Mouse (Mus musculus): Measurements from ENCODE around the gene Atp6v0e. TPM values are rescaled to one million over a fixed set of nuclear protein-coding genes. Genes with fewer than 3 reads are reported as not detected.

Atp6v0e gene
- 251 and 271 TPM in 2 replicates for polyA plus RNA-seq (2015; fragmentation: Nextera tagmentation; extraction: Ambion mirVana)

- Histone ChIP-seq H3K4me1 (ENCODE audit: insufficient read depth, low read length) (peaks cover 10% of the 10 kb centered on the region), H3K27ac (ENCODE audit: low read length) (peak within 1 kb of the TSS; percentile 54; the same call in 1 of the 2 replicates), H3K4me2 (replicated peaks; ENCODE audit: low read depth, low read length) (peak within 1 kb of the TSS; percentile 98), H3K36me3 (ENCODE audit: insufficient read depth, low read length) (no peaks in the 10 kb centered on the region), H3K9me3 (ENCODE audit: low read length) (no peaks in the 10 kb centered on the region), H3K4me3 (ENCODE audit: low read length) (peak within 1 kb of the TSS; percentile 79), H3K9ac (replicated peaks; ENCODE audit: low read length) (peak within 1 kb of the TSS; percentile 80), H3K27me3 (ENCODE audit: insufficient read depth, low read length) (0 out of 2 replicates have a peak, but pooled peaks cover 3% of the 10 kb centered on the region)
- ATAC-seq (ENCODE audit: low FRiP score, low TSS enrichment) = peak; percentile 88
- 1% methylated on average over 28 of the region's 28 CpGs for WGBS
Observed at GRCm38 (mm10) chr17:26662978-26663683, at the start of gene Atp6v0e. Gene Atp6v0e, plus strand, starts transcription at chr17:26663231.

DNA sequence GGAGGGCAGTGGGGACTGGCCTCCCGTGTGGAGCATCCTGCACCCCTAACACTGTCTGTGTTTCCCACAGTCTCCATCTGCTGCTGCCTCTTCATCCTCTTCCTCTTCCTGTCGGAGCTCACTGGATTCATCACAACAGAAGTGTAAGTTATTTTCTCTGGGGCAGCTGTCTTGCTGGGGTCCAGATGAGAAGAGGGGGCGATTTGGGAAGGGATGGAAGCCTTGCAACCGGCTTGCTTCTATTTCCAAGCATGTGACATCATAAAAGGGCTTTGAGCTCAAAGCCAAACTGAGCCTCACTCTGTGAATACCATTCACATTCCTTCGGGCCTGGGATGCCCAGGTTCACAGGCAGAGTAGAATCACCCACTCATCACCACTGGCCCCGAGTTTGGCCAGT is 48.7 kb upstream of the Atp6v0e start:
- Histone ChIP-seq H3K27ac (ENCODE audit: low read length) (no peak overlapping the region), H3K4me3 (ENCODE audit: low read length) (no peak overlapping the region), H3K9me3 (ENCODE audit: low read length) (no peaks in the 10 kb centered on the region), H3K4me1 (ENCODE audit: insufficient read depth, low read length) (no peaks in the 10 kb centered on the region), H3K9ac (replicated peaks; ENCODE audit: low read length) (no peak overlapping the region), H3K36me3 (ENCODE audit: insufficient read depth, low read length) (peaks cover 18% of the 10 kb centered on the region), H3K27me3 (ENCODE audit: insufficient read depth, low read length) (no peaks in the 10 kb centered on the region), H3K4me2 (replicated peaks; ENCODE audit: low read depth, low read length) (no peak overlapping the region)
- 81% methylated on average over 6 of the region's 6 CpGs for WGBS
- no peak for ATAC-seq (ENCODE audit: low FRiP score, low TSS enrichment)

DNA sequence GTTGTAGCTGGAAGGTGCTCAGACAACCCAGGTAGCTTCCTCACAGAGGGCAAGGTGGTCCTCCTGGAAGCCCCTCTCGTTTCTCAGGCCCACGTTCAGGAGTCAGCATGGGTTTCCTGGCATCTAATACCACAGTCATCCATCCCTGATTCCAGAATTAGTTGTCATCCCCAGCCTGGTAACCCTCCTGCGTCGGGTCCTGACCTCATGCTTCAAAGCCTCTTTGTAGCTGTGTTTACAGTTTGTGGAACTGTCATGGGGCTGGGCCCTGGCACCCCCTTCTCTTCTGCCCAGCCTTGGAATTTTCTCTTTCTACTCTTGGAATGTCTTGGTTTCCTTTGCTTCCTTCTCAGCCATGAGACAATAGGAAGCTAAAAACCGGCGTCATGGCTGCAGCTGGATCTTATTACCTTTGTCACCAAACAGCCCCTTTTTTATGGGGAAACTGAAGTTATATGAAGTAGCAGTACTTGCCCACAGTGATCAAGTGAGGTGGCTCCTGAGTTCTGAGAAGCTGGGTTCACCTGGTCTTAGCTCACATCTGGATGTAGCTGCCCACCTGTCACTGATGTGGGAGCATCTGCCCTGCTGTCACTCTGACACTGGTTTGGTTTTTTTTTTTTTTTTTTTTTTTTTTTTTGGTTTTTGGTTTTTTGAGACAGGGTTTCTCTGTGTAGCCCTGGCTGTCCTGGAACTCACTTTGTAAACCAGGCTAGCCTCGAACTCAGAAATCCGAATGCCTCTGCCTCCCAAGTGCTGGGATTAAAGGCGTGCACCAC is 48.1 kb upstream of the Atp6v0e start:
- H3K36me3 ChIP-seq (ENCODE audit: insufficient read depth, low read length) = peaks cover 16% of the 10 kb centered on the region
- H3K4me1 ChIP-seq (ENCODE audit: insufficient read depth, low read length) = no peaks in the 10 kb centered on the region
- WGBS = 76% methylated on average over 9 of the region's 9 CpGs
- ATAC-seq (ENCODE audit: low FRiP score, low TSS enrichment) = no peak
- H3K9me3 ChIP-seq (ENCODE audit: low read length) = no peaks in the 10 kb centered on the region
- no peak overlapping the region for H3K4me2 ChIP-seq (replicated peaks; ENCODE audit: low read depth, low read length)
- no peak overlapping the region for H3K27ac ChIP-seq (ENCODE audit: low read length)
- H3K4me3 ChIP-seq (ENCODE audit: low read length) = no peak overlapping the region
- H3K9ac ChIP-seq (replicated peaks; ENCODE audit: low read length) = no peak overlapping the region
- no peaks in the 10 kb centered on the region for H3K27me3 ChIP-seq (ENCODE audit: insufficient read depth, low read length)

GRCm38 (mm10) chr17:26616696-26617095 is 46.3 kb upstream of the Atp6v0e start:
- WGBS = 79% methylated on average over 2 of the region's 2 CpGs
- Histone ChIP-seq H3K9ac (replicated peaks; ENCODE audit: low read length) (no peak overlapping the region), H3K4me1 (ENCODE audit: insufficient read depth, low read length) (peaks cover 11% of the 10 kb centered on the region), H3K9me3 (ENCODE audit: low read length) (no peaks in the 10 kb centered on the region), H3K27ac (ENCODE audit: low read length) (peak overlapping the region; percentile 39; the same call in 1 of the 2 replicates), H3K36me3 (ENCODE audit: insufficient read depth, low read length) (peaks cover 13% of the 10 kb centered on the region), H3K27me3 (ENCODE audit: insufficient read depth, low read length) (no peaks in the 10 kb centered on the region), H3K4me3 (ENCODE audit: low read length) (no peak overlapping the region), H3K4me2 (replicated peaks; ENCODE audit: low read depth, low read length) (no peak overlapping the region)
- ATAC-seq (ENCODE audit: low FRiP score, low TSS enrichment) = peak; percentile 89

DNA sequence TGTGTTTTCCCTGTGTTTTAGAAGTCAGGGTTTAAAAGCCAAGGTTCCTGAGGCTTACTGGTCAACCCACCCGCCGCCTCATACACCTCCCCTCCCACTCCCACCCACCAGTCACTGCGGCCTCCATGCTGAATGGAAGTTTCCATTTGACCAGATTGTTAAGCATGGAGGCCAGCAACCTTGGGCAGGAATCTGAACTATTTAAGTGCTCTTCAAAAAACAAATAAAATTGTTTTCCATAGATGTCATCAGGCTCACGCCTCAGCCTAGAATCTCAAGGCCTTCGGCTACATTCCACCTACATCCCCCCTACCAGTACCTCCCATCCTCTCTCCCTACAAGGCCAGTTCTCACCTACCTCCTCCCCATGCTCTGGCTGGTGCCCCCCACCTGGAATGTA is 44.5 kb upstream of the Atp6v0e start:
- Histone ChIP-seq H3K4me2 (replicated peaks; ENCODE audit: low read depth, low read length) (no peak overlapping the region), H3K27ac (ENCODE audit: low read length) (no peak overlapping the region), H3K4me1 (ENCODE audit: insufficient read depth, low read length) (peaks cover 11% of the 10 kb centered on the region), H3K9ac (replicated peaks; ENCODE audit: low read length) (no peak overlapping the region), H3K36me3 (ENCODE audit: insufficient read depth, low read length) (peaks cover 13% of the 10 kb centered on the region), H3K27me3 (ENCODE audit: insufficient read depth, low read length) (no peaks in the 10 kb centered on the region), H3K4me3 (ENCODE audit: low read length) (no peak overlapping the region), H3K9me3 (ENCODE audit: low read length) (no peaks in the 10 kb centered on the region)
- 81% methylated on average over 5 of the region's 5 CpGs for WGBS
- no peak for ATAC-seq (ENCODE audit: low FRiP score, low TSS enrichment)

GRCm38 (mm10) chr17:26619577-26619976 is 43.5 kb upstream of the Atp6v0e start:
- Histone ChIP-seq H3K27me3 (ENCODE audit: insufficient read depth, low read length) (no peaks in the 10 kb centered on the region), H3K27ac (ENCODE audit: low read length) (no peak overlapping the region), H3K4me1 (ENCODE audit: insufficient read depth, low read length) (peaks cover 11% of the 10 kb centered on the region), H3K4me3 (ENCODE audit: low read length) (no peak overlapping the region), H3K9me3 (ENCODE audit: low read length) (no peaks in the 10 kb centered on the region), H3K9ac (replicated peaks; ENCODE audit: low read length) (no peak overlapping the region), H3K36me3 (ENCODE audit: insufficient read depth, low read length) (peaks cover 20% of the 10 kb centered on the region), H3K4me2 (replicated peaks; ENCODE audit: low read depth, low read length) (no peak overlapping the region)
- ATAC-seq (ENCODE audit: low FRiP score, low TSS enrichment) = no peak
- 90% methylated on average over 6 of the region's 6 CpGs for WGBS

- Histone ChIP-seq H3K27me3 (ENCODE audit: insufficient read depth, low read length) (no peaks in the 10 kb centered on the region), H3K4me2 (replicated peaks; ENCODE audit: low read depth, low read length) (no peak overlapping the region), H3K27ac (ENCODE audit: low read length) (peak overlapping the region; percentile 81; the same call in 1 of the 2 replicates), H3K9me3 (ENCODE audit: low read length) (no peaks in the 10 kb centered on the region), H3K4me1 (ENCODE audit: insufficient read depth, low read length) (peaks cover 11% of the 10 kb centered on the region), H3K9ac (replicated peaks; ENCODE audit: low read length) (no peak overlapping the region), H3K36me3 (ENCODE audit: insufficient read depth, low read length) (peaks cover 21% of the 10 kb centered on the region), H3K4me3 (ENCODE audit: low read length) (no peak overlapping the region)
- no peak for ATAC-seq (ENCODE audit: low FRiP score, low TSS enrichment)
- WGBS = 92% methylated on average over 6 of the region's 6 CpGs
Observed at GRCm38 (mm10) chr17:26620292-26620691, 42.7 kb upstream of the Atp6v0e start.

DNA sequence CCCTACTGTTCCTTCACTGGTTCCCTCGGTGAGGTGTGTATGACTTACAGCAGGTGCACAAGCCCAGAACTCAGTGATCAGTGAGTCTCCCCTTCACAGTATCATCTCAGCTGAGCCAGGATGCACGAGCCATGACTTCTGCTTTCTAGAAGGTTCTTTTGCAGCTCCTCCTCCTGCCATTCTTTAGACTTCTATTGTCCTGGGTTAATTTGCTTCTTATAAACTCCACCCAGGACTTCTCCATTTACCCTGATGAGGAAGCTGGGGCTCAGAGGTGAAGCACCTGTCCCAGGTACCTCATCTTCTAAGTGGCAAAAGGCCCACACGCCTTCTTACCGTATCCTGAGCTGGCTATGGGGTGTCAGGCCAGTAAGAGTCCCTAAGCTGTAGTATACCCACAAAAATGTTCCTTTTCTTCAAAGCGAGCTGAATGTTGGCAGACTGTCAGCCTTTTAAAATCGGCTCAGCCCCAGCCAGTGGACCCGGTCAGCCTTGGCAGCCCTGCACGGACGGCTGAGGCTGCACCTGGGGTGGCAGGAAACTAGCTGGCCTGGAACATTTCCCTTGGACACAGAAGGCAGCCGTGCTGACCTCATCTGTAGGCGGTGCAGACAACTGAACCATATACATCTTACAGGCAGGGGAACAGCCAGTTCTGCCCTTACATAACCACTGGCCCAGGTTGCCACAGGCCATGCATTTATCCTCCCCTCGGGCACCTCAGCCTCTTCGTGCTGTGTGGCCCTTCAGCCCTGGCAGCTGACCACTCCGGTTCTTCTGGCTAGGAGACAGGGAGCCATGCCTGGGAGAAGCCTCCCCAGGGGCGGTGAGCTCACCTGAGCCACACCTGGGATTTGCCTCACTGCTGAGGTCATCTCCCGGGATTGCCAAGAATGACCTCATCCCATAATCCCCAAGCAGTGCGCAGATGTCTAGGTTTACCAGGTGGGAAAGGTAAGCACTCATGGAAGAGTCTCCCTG is 42.0 kb upstream of the Atp6v0e start:
- H3K4me1 ChIP-seq (ENCODE audit: insufficient read depth, low read length) = peaks cover 11% of the 10 kb centered on the region
- 66% methylated on average over 17 of the region's 17 CpGs for WGBS
- peak overlapping the region; percentile 81 for H3K27ac ChIP-seq (ENCODE audit: low read length)
- no peak overlapping the region for H3K4me3 ChIP-seq (ENCODE audit: low read length)
- no peak overlapping the region for H3K4me2 ChIP-seq (replicated peaks; ENCODE audit: low read depth, low read length)
- H3K27me3 ChIP-seq (ENCODE audit: insufficient read depth, low read length) = no peaks in the 10 kb centered on the region
- peak; percentile 88 for ATAC-seq (ENCODE audit: low FRiP score, low TSS enrichment)
- H3K36me3 ChIP-seq (ENCODE audit: insufficient read depth, low read length) = peaks cover 22% of the 10 kb centered on the region
- H3K9me3 ChIP-seq (ENCODE audit: low read length) = no peaks in the 10 kb centered on the region
- peak overlapping the region; percentile 9; the same call in 1 of the 2 replicates for H3K9ac ChIP-seq (replicated peaks; ENCODE audit: low read length)

DNA sequence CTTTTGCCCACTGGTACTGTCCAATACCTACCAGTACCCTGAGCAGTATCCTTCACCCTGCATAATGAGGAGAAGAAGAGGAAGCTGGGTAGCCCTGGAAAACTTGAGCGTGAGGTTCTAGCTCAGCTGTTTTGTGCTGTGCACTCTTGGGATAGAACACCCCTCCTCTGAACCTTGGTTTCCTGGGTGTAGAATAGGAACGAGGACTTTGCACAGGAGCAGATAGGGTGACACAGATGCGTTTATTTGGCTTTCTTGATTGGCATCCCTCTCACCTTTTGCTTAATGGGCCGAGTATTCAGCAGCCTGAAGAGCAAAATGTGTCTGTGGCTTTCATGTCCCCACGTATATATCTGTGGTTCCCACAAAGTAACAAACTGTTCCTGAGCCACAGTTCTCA is 41.1 kb upstream of the Atp6v0e start:
- Histone ChIP-seq H3K4me2 (replicated peaks; ENCODE audit: low read depth, low read length) (no peak overlapping the region), H3K27me3 (ENCODE audit: insufficient read depth, low read length) (no peaks in the 10 kb centered on the region), H3K9ac (replicated peaks; ENCODE audit: low read length) (no peak overlapping the region), H3K4me3 (ENCODE audit: low read length) (no peak overlapping the region), H3K9me3 (ENCODE audit: low read length) (no peaks in the 10 kb centered on the region), H3K27ac (ENCODE audit: low read length) (peak overlapping the region; percentile 81), H3K4me1 (ENCODE audit: insufficient read depth, low read length) (peaks cover 11% of the 10 kb centered on the region), H3K36me3 (ENCODE audit: insufficient read depth, low read length) (peaks cover 28% of the 10 kb centered on the region)
- 68% methylated on average over 5 of the region's 5 CpGs for WGBS
- no peak for ATAC-seq (ENCODE audit: low FRiP score, low TSS enrichment)
